Mouse (Mus musculus): ENCODE results near the gene Adgrg2. TPM values are rescaled to one million over a fixed set of nuclear protein-coding genes. Genes with fewer than 3 reads are reported as not detected.

Gene Adgrg2
- polyA plus RNA-seq, 1 experiment, result 3.4 TPM

Other genes with a start within 250 kb of the Adgrg2 start
- 24.8 and 31.7 TPM in 2 replicates for gene Phka2, start 111.5 kb downstream of the Adgrg2 start, polyA plus RNA-seq (2012; ENCODE audit: insufficient read depth, insufficient read length, missing spikeins)